Mouse (Mus musculus) heart, embryonic 15.5 days (tissue): ENCODE results near the gene Catsper1. TPM values are rescaled to one million over a fixed set of nuclear protein-coding genes. Genes with fewer than 3 reads are reported as not detected.

Experiments
- ATAC-seq: fragments of 200-750 bp; cut with Nextera tagmentation; replicated peaks from 2 replicates; pipeline ENCODE4 v1.8.0; 2017; ENCODE audit warnings: low read depth, moderate TSS enrichment; ENCODE audit not compliant: insufficient number of reproducible peaks, insufficient read depth, low FRiP score
- H3K27ac ChIP-seq: fragments of 300-500 bp; sonication (generic); 2 replicates; pipeline ENCODE4 v1.5.1; 2015; ENCODE audit warnings: mild to moderate bottlenecking, inconsistent platforms
- H3K27me3 ChIP-seq: fragments of 300-500 bp; sonication (generic); 2 replicates; pipeline ENCODE4 v1.6.1; 2015; ENCODE audit warnings: inconsistent platforms
- H3K36me3 ChIP-seq: fragments of 300-500 bp; sonication (generic); 2 replicates; pipeline ENCODE4 v1.6.1; 2015; ENCODE audit warnings: mild to moderate bottlenecking, inconsistent platforms
- H3K4me1 ChIP-seq: fragments of 300-500 bp; sonication (generic); replicated peaks from 2 replicates; pipeline ENCODE4 v1.6.1; 2015; ENCODE audit warnings: inconsistent platforms
- H3K4me2 ChIP-seq: fragments of 300-500 bp; sonication (generic); 2 replicates; pipeline ENCODE4 v1.6.1; 2015; ENCODE audit warnings: inconsistent platforms, mild to moderate bottlenecking, moderate library complexity
- H3K4me3 ChIP-seq: fragments of 300-500 bp; sonication (generic); 2 replicates; pipeline ENCODE4 v1.5.1; 2015; ENCODE audit warnings: mild to moderate bottlenecking, inconsistent platforms
- H3K9ac ChIP-seq: fragments of 300-500 bp; sonication (generic); 2 replicates; pipeline ENCODE4 v1.6.1; 2015; ENCODE audit warnings: mild to moderate bottlenecking, inconsistent platforms
- H3K9me3 ChIP-seq: fragments of 300-500 bp; sonication (generic); replicated peaks from 2 replicates; pipeline ENCODE4 v1.6.1; 2016; ENCODE audit warnings: inconsistent platforms
- WGBS: fragments of 180-500 bp; shearing (Covaris S2); methylation state at CpG from one replicate; pipeline ENCODE4 v1.1.7; 2015; ENCODE audit warnings: mixed read lengths; 5-methylcytosine and 5-hydroxymethylcytosine counted together
- polyA plus RNA-seq: library from polyadenylated mRNA; unstranded; fragments of >200 nt; fragmentation: Nextera tagmentation; extraction: Ambion mirVana; gene quantifications from 2 replicates; pipeline ENCODE4 v1.2.1, GENCODE M21; 2015

The Catsper1 gene
- polyA plus RNA-seq, 1 experiment from 2014 or later: not detected

DNA sequence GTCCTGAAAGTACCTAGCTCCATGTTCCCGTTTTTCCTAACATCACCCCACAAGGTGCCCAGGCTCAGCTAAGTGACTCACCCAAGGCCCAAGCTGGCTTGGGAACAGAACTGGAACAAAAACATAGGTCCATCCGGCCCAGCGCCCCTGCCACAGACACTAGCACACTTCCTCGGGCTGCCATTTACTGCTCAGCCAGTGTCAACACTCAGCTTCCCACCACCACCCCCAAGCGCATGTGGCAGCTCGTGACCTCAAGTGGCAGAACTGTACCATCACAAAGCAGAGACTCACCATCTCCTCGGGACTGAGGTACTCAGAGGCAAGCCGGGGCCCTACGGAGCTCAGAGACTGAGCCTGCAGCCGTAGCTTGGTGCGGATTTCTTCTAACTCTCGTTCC is 47.8 kb downstream of the Catsper1 start:
- peaks cover 75% of the 10 kb centered on the region for H3K36me3 ChIP-seq
- H3K4me1 ChIP-seq: peaks cover 17% of the 10 kb centered on the region
- H3K9me3 ChIP-seq: no peaks in the 10 kb centered on the region
- no peak overlapping the region for H3K4me2 ChIP-seq
- no peak overlapping the region for H3K4me3 ChIP-seq
- no peaks in the 10 kb centered on the region for H3K27me3 ChIP-seq
- H3K27ac ChIP-seq: no peak overlapping the region
- no peak for ATAC-seq
- no peak overlapping the region for H3K9ac ChIP-seq
- 89% methylated on average over 12 of the region's 12 CpGs for WGBS

DNA sequence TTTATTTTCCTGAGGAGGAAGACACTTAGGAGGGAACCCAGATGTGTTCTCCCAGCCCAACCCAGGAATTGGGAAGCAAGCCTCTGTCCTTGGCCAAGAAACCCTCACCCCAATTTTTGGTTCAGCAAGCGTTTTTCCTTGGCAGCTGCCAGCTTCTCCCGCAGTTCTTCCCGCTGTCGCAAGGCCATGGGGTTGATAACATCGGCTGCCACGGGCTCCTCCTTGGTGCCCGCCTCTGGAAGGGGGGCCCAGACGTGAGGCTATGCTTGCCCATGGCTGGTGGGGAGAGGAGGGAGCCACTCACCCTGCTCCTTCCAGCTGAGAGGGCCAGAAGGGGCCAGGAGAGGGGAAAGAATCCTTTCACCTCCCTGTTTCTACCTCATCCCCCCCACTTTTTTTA is 49.2 kb downstream of the Catsper1 start:
- ATAC-seq: no peak
- Histone ChIP-seq H3K27ac (no peak overlapping the region), H3K27me3 (no peaks in the 10 kb centered on the region), H3K4me2 (no peak overlapping the region), H3K4me3 (no peak overlapping the region), H3K9ac (no peak overlapping the region), H3K36me3 (peaks cover 62% of the 10 kb centered on the region), H3K4me1 (peaks cover 24% of the 10 kb centered on the region), H3K9me3 (no peaks in the 10 kb centered on the region)
- WGBS: 82% methylated on average over 8 of the region's 8 CpGs

DNA sequence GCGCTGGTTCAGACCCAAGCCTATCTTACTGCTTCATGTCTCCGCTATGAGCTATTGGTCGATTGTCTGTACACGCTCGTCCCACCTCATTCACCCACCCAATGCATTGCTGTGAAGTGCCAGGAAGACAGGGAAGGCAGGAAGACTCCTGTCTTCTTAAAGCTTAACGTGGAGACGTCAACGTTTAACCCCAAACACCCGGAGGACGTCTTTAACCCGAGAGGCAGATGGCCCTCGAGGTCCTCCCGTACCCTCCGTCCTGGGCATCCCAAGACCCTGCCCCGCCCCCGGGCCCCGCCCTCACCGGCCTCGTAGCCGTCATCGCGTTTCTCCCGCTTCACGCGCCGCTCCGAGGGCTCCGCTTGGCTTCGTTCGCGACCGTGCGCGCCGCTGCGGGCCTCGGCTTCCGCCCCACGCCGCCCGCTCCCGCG is 52.5 kb downstream of the Catsper1 start:
- under 1% methylated on average over 43 of the region's 43 CpGs for WGBS
- Histone ChIP-seq H3K9me3 (no peaks in the 10 kb centered on the region), H3K4me3 (peak overlapping the region; percentile 78), H3K27me3 (no peaks in the 10 kb centered on the region), H3K4me2 (peak overlapping the region; percentile 75), H3K27ac (peak overlapping the region; percentile 75), H3K4me1 (peaks cover 47% of the 10 kb centered on the region), H3K9ac (peak overlapping the region; percentile 85), H3K36me3 (peaks cover 28% of the 10 kb centered on the region)
- 0 out of 2 replicates have a peak, but pooled peaks have one; percentile 44 for ATAC-seq

DNA sequence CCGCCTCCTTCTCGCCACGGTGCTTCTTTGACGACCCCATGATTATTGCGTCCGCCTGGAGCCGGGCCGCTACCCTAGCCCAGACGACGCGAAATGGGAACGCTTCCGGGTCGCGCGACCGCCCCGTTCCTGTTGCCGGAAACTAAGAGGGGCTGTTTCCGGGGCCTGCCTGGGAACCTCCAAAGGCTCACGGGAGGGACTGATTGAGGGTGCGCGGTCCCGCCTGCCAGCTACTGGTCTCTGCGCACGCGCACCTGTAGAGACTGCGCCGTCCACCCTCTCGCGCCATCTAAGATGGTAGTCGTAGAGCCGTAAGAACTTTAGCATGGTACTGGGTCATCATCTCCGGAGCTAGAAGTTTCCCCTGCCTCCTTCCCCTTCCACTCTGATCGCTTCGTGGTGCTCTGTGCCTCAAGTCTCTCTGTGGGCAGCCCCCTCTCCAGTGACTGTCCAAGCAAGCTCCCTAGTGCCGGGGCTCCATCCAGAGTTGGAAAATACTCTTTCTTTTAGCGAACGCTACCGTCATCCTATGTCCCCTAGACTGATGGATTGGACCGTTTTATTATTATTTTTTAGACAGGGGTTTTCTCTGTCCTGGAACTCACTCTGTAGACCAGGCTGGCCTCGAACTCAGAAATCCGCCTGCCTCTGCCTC is 53.2 kb downstream of the Catsper1 start, which contains the start of gene Sart1:
Gene Sart1, minus strand, starts transcription at position 116 of the 655 bp plus-strand sequence.
- Histone ChIP-seq H3K4me1 (peaks cover 50% of the 10 kb centered on the region), H3K9ac (peak within 1 kb of the TSS; percentile 85), H3K27me3 (no peaks in the 10 kb centered on the region), H3K4me3 (peak within 1 kb of the TSS; percentile 78), H3K4me2 (peak within 1 kb of the TSS; percentile 75), H3K36me3 (peaks cover 22% of the 10 kb centered on the region), H3K9me3 (no peaks in the 10 kb centered on the region), H3K27ac (peak within 1 kb of the TSS; percentile 91)
- WGBS: 1% methylated on average over 43 of the region's 43 CpGs
- ATAC-seq: peak; percentile 94

- ATAC-seq: no peak
- peaks cover 12% of the 10 kb centered on the region; the same call in 1 of the 2 replicates for H3K36me3 ChIP-seq
- H3K4me2 ChIP-seq: peak overlapping the region; percentile 75
- peak overlapping the region; percentile 78 for H3K4me3 ChIP-seq
- H3K27me3 ChIP-seq: no peaks in the 10 kb centered on the region
- peak overlapping the region; percentile 73 for H3K9ac ChIP-seq
- H3K4me1 ChIP-seq: peaks cover 50% of the 10 kb centered on the region
- no peaks in the 10 kb centered on the region for H3K9me3 ChIP-seq
- WGBS: 18% methylated on average over 12 of the region's 12 CpGs
- peak overlapping the region; percentile 91 for H3K27ac ChIP-seq
These were observed 54.1 kb downstream of the Catsper1 start for GRCm38 (mm10) chr19:5389647-5390046.

DNA sequence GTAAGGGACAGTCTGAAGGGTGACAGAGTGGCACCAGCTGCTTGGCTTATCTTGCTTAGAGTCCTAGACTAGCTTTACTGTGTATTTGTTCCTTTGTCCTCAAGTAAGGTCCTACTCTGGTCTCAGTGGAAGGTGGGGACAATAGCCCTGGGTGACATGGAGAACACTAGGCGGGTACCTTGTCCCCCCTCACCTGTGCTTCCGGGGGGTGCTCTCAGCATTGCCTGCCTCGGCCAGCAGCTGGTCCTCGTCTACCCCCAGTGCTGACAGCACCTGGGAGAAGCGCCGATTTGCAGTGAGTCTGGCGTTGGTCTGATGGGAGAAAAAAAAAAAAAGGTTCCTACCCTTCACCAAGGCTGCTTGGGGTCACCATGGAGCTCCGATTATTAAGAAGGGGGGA is 54.9 kb downstream of the Catsper1 start:
- H3K9me3 ChIP-seq: no peaks in the 10 kb centered on the region
- H3K4me3 ChIP-seq: peak overlapping the region; percentile 78; the same call in 1 of the 2 replicates
- peak overlapping the region; percentile 91 for H3K27ac ChIP-seq
- peak overlapping the region; percentile 75 for H3K4me2 ChIP-seq
- H3K36me3 ChIP-seq: 0 out of 2 replicates have a peak, but pooled peaks cover 5% of the 10 kb centered on the region
- ATAC-seq: no peak
- H3K4me1 ChIP-seq: peaks cover 50% of the 10 kb centered on the region
- no peaks in the 10 kb centered on the region for H3K27me3 ChIP-seq
- 49% methylated on average over 8 of the region's 8 CpGs for WGBS
- peak overlapping the region; percentile 73; the same call in 1 of the 2 replicates for H3K9ac ChIP-seq

- H3K27ac ChIP-seq: peak overlapping the region; percentile 64
- H3K36me3 ChIP-seq: no peaks in the 10 kb centered on the region
- H3K9ac ChIP-seq: no peak overlapping the region
- 28% methylated on average over 4 of the region's 4 CpGs for WGBS
- H3K4me3 ChIP-seq: no peak overlapping the region
- no peaks in the 10 kb centered on the region for H3K27me3 ChIP-seq
- H3K4me2 ChIP-seq: no peak overlapping the region
- ATAC-seq: no peak
- no peaks in the 10 kb centered on the region for H3K9me3 ChIP-seq
- H3K4me1 ChIP-seq: peaks cover 34% of the 10 kb centered on the region
These were observed 57.4 kb downstream of the Catsper1 start for GRCm38 (mm10) chr19:5392892-5393291.

Other genes starting within 250 kb of the Catsper1 start
- gene Yif1a, start 247.2 kb upstream of the Catsper1 start, polyA plus RNA-seq: 82.0 and 92.3 TPM in 2 replicates
- gene Cnih2, start 237.2 kb upstream of the Catsper1 start, polyA plus RNA-seq: 2.9 and 5.7 TPM in 2 replicates
- 208 and 236 TPM in 2 replicates for gene Rab1b, start 228.7 kb upstream of the Catsper1 start, polyA plus RNA-seq
- gene Klc2, start 217.2 kb upstream of the Catsper1 start, polyA plus RNA-seq: 17.1 and 21.8 TPM in 2 replicates
- gene Pacs1, start 62.6 kb upstream of the Catsper1 start, polyA plus RNA-seq: 15.1 and 21.6 TPM in 2 replicates
- 195 and 216 TPM in 2 replicates for gene Sf3b2, start 40.3 kb upstream of the Catsper1 start, polyA plus RNA-seq
- gene Gal3st3, start 37.4 kb upstream of the Catsper1 start, polyA plus RNA-seq: 7.3 and 7.7 TPM in 2 replicates
- 0.87 and 1.4 TPM in 2 replicates for gene Cst6, start 13.8 kb downstream of the Catsper1 start, polyA plus RNA-seq
- 35.3 and 45.7 TPM in 2 replicates for gene Eif1ad, start 31.0 kb downstream of the Catsper1 start, polyA plus RNA-seq
- gene Banf1, start 31.4 kb downstream of the Catsper1 start, polyA plus RNA-seq: 405 and 409 TPM in 2 replicates
- 34.3 and 47.0 TPM in 2 replicates for gene Sart1, start 53.0 kb downstream of the Catsper1 start, polyA plus RNA-seq
- 2.0 TPM in 2 replicates for gene Tsga10ip, start 66.8 kb downstream of the Catsper1 start, polyA plus RNA-seq
- 205 and 220 TPM in 2 replicates for gene Drap1, start 89.2 kb downstream of the Catsper1 start, polyA plus RNA-seq
- 34.8 and 46.9 TPM in 2 replicates for gene AI837181, start 89.4 kb downstream of the Catsper1 start, polyA plus RNA-seq
- gene Fosl1, start 111.8 kb downstream of the Catsper1 start, polyA plus RNA-seq: not detected in 2 replicates
- 9.0 and 9.9 TPM in 2 replicates for gene Ccdc85b, start 122.2 kb downstream of the Catsper1 start, polyA plus RNA-seq
- 97.9 and 106 TPM in 2 replicates for gene Fibp, start 124.9 kb downstream of the Catsper1 start, polyA plus RNA-seq
- gene Ctsw, start 132.8 kb downstream of the Catsper1 start, polyA plus RNA-seq: 1.4 and 3.5 TPM in 2 replicates
- gene Efemp2, start 138.2 kb downstream of the Catsper1 start, polyA plus RNA-seq: 65.6 and 95.4 TPM in 2 replicates
- gene Mus81, start 152.7 kb downstream of the Catsper1 start, polyA plus RNA-seq: 33.8 and 48.7 TPM in 2 replicates
- gene Cfl1, start 154.7 kb downstream of the Catsper1 start, polyA plus RNA-seq: 1,578 and 1,766 TPM in 2 replicates
- 0.14 and 0.16 TPM in 2 replicates for gene 1700020D05Rik, start 168.0 kb downstream of the Catsper1 start, polyA plus RNA-seq
- 15.8 and 17.6 TPM in 2 replicates for gene Snx32, start 174.8 kb downstream of the Catsper1 start, polyA plus RNA-seq
- gene Ovol1, start 224.9 kb downstream of the Catsper1 start, polyA plus RNA-seq: 0.25 and 0.87 TPM in 2 replicates
- 2.0 and 4.5 TPM in 2 replicates for gene Ap5b1, start 232.3 kb downstream of the Catsper1 start, polyA plus RNA-seq